Mouse (Mus musculus) adrenal gland, adult 18-20 months (tissue): ENCODE results near the gene Olig2. TPM values are rescaled to one million over a fixed set of nuclear protein-coding genes. Genes with fewer than 3 reads are reported as not detected.
"Not testable (repeated sequence)": the region's sequence is repeated elsewhere in the genome, so short reads cannot be mapped to it uniquely, and the experiment has no call there.

Experiments used
- DNase-seq, 2 experiments: peaks; one replicate each; pipeline ENCODE4 v3.0.0; 2021 to 2022; ENCODE audit warnings: low spot score in 2 of 2
- total RNA-seq, 2 experiments: library from RNA; stranded (reverse); gene quantifications; 1 replicate in 1 of 2; 2 replicates in 1 of 2; pipeline ENCODE4 v1.2.3; 2021

Gene Olig2
- total RNA-seq, 2 experiments from 2014 or later: not detected

DNA sequence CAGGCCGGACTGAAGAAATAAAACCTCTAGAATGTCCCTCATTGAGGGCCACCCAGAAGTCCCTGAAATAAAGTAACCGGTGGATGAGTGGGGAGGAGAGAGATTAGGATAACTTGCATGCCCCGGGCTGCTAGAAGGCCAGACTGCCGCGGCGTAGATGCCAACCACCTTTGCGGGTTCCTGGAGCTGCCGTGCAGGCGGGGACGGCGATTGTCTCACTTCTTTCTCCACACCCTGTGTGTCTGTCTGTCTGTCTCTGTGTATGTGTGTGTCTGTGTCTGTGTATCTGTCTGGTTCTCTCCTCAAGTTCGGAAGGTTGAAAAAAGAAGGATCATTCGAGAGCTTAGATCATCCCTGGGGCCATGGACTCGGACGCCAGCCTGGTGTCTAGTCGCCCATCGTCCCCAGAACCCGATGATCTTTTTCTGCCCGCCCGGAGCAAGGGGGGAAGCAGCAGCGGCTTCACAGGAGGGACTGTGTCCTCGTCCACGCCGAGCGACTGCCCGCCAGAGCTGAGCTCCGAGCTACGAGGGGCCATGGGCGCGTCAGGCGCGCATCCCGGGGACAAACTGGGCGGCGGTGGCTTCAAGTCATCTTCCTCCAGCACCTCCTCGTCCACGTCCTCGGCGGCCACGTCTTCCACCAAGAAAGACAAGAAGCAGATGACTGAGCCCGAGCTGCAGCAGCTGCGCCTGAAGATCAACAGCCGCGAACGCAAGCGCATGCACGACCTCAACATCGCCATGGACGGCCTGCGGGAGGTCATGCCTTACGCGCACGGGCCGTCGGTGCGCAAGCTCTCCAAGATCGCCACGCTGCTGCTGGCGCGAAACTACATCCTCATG lies 1.0 kb downstream of the Olig2 start:
- DNase-seq: no peak

DNA sequence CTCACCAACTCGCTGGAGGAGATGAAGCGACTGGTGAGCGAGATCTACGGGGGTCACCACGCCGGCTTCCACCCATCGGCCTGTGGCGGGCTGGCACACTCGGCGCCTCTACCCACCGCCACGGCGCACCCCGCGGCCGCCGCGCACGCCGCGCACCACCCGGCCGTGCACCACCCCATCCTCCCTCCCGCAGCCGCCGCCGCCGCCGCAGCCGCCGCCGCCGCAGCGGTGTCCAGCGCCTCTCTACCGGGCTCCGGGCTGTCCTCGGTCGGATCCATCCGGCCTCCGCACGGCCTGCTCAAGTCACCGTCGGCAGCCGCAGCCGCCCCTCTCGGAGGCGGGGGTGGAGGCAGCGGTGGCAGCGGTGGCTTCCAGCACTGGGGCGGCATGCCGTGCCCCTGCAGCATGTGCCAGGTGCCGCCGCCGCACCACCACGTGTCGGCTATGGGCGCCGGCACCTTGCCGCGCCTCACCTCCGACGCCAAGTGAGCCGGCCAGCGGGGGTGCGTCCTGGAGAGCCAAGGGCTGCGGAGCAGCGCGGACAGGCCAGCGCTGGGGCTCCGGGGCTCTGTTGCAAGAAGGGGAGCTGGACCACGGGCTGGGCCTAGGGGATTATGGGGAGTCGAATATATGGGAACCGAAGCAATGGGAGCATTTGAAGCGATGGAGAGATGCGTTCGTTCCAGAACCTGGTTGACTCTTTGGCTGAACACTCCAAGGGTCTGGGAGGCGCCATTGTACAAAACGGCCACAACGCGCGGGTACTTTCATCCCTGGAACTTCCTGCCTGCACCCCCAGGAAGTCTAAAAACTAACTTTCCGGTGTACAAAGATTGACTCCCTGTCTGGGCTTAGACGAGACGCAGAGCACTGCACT lies 1.9 kb downstream of the Olig2 start:
- DNase-seq: no peak

DNA sequence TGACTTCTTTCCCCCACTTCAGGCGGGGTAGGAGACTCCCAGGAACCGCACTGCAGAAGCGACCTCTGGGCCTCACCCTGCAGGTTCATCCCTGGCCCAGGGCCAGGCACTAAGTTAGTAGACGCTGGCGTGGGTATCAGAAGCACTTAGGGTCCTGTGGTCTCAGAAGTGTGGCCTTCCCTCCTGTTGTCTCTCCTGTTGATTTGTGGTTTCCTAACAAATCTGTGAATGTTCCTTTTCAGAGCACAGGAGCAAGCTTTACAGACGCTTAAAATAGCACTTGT lies 2.4 kb downstream of the Olig2 start:
- no peak for DNase-seq

DNA sequence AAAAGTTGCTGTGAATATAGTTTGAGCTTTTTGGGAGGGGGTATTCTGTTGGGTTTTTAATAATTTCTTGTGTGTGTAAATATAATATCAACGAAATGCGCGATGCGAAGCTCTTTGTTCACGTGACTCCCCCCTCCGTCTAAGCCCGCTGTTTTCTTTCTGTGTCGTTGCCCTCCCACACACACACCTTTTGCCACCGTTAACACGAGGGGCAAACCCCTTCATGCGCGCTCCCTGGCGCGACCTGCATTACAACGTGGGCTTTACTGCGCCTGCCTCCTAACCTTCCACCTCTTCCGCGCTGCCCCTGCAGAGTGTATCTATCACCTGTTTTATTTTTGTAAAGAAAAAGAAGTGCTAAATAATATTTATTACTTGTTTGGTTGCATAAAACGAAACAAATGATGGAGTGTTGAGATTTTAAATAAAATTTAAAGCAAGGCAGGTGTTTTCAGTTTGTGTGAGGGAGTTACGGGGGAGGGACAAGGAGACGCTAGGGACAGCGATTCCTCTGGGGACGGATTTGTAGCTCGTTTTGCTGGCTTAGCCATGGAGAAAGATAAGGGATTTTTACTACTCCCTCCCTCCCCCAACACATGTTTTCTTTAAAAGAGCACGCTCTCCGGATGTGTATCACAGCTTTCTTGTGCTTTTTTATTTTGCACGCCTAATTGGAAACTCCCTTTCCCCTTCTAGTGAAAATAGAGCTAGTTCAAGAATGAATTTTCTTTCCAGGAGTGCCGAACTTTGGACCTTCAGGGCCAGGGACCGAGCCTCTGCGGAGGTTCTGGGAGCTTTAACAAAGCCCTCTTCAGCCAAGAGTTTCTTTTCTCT lies 3.2 kb downstream of the Olig2 start:
- no peak for DNase-seq

DNA sequence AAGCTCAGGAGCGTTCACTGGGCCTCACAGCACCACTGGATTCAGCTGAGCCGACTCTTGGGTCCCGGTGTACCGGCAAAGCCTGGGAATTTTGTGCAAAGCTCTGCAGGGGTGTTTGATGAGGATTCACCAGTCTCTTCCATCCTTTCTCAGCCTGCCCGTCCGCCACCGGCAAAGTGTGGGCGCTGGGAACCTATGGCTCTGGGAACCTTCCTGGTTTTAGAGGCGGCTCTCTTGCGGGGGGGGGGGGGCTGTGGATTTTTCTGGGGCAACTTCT lies 3.8 kb downstream of the Olig2 start:
- no peak for DNase-seq

DNA sequence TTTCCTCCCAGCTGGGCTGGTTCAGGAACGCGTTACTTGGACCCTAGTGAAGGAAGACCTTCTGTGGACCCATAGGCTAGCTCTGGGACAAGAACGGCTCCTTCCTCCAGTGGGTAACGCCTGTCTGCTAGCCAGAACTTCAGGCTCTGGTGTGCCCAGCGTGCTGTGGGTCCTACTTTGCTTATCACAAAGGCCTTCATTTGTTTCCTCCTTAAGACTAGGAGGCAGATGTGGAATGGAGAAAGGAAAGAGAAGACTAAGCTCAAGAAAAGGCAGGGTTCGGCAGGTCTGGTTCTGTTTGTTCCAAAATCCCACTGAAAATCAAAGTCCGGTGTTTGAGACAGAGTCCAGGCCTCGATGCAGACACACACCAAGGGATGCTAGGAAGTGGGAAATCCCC lies 4.4 kb downstream of the Olig2 start:
- no peak for DNase-seq

DNA sequence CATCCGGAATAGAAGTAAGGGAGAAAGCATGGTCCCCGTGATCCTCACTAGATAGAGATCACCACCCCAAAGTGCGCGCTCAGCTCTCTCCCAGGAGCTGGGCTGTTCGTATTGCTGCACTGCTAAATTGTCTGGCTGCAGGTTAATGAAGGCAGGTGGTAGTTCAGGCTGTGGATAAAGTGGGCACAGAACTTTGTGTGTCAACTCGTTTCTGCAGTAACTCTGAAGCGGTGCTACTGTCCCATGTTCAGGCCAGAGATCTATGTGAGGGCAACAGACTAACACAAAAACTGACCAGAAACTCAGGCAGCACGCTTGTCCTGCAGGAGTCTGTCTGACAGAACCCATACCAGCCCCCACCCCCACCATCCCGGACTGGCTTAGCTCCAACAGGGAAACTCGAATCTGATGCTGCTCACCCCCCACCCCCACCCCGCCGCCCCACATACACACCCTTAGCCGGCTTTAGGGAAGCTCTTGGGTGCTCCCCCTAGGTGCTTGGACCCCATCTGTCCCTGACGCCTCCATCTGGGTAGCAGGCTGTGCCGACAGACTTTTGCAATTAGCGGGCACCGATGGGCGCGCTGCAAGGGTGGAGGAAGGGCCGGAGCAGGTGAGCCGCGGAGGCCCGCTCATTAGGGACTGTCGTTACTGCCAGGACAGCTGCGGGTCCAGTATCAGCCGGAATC lies 6.7 kb downstream of the Olig2 start:
- no peak for DNase-seq

DNA sequence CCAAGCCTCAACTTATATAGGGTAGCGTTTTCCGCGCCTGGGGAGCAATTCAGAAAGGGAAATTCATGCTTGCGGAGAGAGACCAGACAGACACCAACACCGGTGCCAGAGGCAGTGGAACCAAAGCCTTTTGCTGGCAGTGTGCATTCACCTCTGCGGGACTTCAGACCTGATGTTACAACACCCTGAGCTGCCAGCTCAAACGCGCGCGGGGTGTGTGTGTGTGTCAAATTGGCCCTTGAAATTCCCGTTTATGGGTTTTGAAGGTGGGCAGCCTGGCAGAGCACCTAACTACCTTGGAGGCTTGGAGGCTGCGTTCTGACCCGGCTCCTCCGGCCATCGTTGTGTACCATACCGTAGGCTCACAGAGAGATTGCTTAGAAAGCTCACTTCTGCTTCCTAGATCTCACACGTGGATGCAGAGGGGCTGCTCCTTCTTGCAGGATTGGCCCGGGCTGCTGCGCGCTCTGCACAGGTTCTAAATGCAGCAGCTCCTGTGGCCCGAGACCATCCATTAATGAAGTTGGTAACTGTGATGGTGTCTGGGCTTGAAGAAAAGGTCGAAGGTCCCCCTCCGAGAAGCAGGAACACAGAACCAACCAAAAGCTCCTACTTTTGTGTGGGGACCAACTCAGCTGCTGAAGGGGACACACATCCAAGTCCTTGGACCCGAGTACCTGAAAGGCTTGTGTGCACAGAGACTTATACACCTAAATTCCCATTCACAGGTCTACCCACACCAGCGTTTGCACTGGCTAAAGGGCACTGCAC lies 7.4 kb downstream of the Olig2 start:
- DNase-seq: no peak

DNA sequence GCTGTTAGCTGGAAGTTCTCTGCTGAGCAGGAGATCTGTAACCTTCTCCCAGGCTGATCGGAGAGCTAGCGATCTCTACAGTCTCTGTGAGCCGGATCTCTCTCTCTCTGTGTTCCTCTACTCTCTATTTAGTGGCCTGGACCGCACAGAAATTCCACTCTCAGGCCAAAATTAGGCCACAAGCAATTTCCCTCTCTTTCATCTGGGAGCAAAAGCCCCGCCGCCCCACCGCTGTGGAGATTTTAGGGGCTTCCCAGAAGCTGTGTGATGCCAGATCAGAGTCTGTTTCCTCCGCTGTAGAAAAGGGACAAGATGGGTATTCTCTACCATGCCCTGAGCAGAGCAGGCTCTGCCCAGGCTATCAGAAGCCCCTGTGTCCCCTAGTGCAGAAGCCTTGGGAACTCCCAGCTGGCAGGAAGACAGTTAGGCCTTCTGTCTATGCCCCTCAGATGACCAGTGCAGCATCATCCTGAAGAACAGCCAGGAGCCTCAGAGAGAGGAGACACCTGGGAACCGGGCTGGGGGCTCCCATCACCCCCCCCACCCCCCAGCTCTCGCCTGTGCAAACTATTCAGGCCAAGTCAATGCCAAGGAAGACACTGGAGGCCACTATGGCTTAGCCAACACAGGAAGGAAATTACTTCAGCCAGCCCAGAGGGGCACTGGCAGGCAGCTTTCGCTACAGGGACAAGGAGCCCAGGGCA lies 8.1 kb downstream of the Olig2 start:
- no peak for DNase-seq

DNA sequence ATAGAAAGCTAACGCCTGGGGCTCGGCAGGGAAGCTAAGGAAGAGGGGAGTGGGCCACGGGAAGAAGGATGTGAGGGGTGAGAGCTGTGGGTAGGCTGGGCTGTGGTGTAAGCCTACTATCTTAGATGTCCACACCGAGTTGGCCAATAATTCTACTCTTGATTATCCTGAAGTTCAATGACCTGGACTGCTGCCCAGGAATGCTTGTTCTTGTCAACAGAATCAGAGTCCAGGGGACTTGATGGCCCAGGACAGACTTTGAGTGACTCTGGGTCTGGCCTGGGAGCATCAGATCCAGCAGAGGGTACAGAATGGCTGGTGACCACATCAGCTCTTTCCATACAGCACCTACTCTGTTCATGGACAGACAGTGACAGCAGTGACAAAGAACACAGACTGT lies 13.8 kb downstream of the Olig2 start:
- no peak for DNase-seq

DNA sequence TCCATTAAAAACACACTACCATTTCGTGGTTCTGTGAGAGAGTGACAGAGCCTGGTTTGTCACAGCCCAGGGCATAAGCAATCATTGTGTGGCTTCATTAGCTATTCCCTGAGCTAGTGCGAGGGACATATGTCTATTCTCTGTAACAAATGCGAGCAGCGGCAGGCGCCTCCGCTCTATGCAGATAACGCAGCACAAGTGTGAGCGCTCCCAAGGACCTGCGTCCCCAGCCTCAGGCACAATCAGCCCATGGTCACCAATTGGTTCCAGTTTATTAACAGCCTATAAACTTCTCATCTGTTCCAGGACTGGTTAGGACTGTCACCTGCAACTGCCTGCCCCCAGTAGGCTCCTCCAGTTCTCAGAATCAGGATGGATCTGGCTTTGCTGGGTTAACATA lies 21.0 kb downstream of the Olig2 start:
- no peak for DNase-seq

DNA sequence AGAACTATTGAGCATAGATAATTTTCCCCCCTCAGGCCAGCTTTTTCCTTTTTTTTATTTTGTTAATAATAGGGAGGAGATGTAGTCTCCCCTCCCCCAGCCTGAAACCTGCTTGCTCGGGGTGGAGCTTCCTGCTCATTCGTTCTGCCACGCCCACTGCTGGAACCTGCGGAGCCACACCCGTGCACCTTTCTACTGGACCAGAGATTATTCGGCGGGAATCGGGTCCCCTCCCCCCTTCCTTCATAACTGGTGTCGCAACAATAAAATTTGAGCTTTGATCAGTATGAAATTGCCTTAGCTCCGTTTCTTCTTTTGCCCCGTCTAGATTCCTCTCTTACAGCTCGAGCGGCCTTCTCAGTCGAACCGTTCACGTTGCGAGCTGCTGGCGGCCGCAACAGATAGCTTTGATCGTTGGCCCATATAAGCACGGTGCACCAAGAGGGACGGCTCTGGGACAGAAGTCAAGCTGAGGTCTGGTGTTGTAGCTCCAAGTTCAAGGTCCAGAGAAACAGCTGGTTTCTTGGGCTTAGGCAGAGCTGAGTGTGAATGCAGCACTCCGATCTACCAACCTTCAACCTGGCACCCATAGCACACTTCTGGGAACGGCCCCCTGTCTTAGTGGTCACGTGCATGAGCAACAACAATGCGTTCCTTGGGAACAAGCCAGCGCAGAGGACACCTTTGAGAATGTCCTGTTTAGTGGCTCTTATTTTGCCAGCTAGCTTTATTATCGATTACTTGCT lies 30.3 kb downstream of the Olig2 start:
- DNase-seq: not testable (repeated sequence)

DNA sequence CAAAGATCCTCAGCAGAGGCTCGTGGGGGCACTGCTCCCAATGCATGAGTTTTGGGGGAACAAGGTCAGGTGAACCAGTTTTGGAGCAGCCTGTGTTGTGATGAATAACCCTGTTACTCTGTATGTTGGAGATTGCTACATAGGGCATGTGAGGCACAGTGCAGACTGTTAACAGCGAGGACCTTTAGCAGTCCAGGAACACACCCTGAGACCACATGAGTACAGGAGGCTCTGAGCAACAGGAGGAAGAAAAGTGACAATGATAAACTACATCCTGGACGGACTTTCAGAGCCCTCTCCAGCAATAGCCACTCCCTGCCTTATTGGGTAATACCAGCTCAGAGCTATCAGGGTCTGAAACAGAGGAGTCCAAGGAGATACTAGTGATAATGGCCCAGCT lies 33.7 kb downstream of the Olig2 start:
- no peak for DNase-seq

DNA sequence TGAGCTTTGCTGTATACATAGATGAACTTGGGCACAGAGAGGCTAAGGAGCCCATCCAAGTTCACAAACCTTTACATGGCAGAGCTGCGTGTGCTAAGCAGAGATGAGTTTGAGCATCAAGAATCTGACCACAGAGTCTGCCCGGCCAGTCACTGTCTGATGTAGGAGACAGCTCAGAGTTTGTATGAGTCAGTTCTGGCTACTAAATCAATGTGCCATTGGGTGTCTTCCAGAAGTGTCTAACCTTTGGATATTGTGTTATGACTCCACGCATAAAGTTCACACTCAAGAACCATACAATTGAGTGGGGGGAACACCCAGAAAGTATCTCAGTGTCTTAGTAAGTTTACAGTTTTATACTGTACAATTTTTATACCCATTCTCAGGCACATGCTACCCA lies 35.6 kb downstream of the Olig2 start:
- DNase-seq: no peak

DNA sequence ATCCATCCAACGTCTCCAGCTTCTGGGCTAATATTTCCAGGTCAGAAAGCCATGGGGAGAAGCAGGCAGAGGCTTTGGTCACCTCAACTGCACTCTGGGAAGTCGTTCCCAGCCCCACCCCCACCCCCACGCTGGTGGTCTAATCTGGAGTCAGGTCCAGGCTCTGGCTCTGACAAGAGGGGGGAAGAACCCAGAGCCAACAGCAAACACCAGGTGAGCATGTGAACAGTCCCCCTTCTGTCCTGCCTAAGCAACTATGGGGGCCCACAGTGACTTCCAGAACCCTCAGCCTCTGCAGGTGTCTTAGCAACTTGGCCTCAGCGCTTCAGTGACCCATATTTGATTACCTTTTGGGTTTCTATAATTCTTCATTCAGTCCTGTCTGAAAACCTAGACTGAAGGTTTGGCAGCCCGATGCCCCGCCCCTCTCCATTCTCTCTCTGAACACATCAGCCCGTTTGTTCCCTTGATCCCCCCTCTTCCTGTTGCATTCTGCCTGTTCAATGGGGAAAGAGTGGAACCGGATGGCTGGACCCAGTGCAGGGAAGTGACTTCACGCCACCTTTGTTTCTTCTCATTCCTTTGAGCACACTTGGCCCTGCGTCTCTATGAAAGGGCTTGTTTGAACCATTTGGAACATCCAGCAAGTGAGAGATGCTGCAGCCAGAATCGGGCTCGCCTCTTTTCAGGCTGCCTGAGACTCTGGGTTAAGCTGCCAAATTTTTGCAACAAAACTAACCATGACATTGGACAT lies 37.4 kb downstream of the Olig2 start:
- DNase-seq: no peak

DNA sequence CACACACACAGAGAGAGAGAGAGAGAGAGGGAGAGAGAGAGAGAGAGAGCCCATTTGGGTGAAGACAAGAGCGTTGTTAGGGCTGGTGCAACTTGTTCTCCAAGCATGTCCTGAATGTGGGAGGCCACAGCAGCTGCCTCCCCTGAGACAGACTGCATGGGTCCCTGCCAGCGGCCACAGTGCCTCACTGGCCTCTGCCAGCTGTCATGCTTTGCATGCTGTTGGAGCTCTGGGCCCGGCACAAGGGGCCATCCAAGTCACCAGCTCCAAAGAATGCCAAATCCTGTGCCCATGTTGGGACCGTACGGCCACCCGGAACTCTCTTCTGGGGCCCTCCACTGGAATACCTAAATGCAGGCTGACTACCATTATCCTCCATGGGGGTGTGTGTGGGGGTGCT lies 40.7 kb downstream of the Olig2 start:
- peak in 1 of 2 experiments; percentile 32 for DNase-seq

DNA sequence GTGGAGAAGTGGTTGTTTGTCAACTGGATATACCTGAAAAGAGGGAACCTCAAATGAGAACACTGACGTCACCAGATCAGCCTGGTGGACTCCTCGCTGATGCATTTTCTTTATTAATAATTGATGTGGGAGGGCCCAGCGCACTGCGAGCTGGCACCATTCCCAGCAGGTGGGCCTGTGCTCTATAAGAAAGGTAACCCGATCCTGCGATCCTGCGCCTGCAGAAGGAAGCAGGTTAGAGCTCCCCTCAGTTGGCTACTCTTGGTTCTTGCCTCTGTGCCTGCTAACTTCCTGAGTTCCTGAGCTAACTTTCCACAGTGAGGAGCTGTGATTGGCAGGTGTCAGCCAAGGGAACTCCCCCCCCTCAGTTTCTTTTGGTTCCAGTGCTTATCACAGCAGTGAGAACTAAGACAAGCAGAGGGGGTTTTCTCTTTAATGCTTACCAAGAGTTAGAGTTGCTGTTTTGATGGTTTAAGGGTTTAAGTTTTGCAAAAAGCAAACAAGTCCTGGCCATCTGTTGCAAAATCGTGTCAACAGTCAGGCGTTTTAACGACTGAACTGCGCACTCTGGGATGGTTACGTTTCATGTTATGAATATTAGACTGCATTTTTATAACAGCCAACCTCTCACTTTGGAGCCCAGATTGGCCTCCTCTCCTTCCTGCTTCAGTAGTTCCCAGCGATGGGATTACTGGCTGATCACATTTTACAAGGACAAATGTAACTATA lies 43.6 kb downstream of the Olig2 start:
- DNase-seq: no peak
